Mouse (Mus musculus): ENCODE data around the gene Prickle3.

- no peak for TF ChIP-seq CTCF (IDR thresholded peaks at IDR 0.05; ENCODE audit: borderline replicate concordance, insufficient read depth, low read length)
- TF ChIP-seq POLR2A (IDR thresholded peaks at IDR 0.05; ENCODE audit: low read depth, low read length): no peak
These were observed 23.8 kb downstream of the Prickle3 start, which contains the start of gene Magix for GRCm38 (mm10) chrX:7680864-7681263.
